ENCODE assay signal across 9 mouse cellular contexts in genomic region chr10:70368685-70369084, GRCm38 (mm10).
DNase-seq lines count a peak whose midpoint lies in the region; ATAC-seq lines count a peak whose summit lies in the region.
"Had no signal": no experiment of that assay in that cellular context is flagged by ENCODE, and none has a peak within 500 bp of the region (broad histone marks: within the 10 kb centered on the region; RNA-seq: fewer than 3 reads in every experiment).

No protein-coding gene starts in this region.

- H3K36me3 ChIP-seq in intestine, embryonic 14.5 days (ENCODE audit: control insufficient read depth, insufficient read depth, low read length): no peaks in the 10 kb centered on the region
- no peaks in the 10 kb centered on the region for H3K36me3 ChIP-seq in intestine, embryonic 15.5 days
- no peaks in the 10 kb centered on the region for H3K36me3 ChIP-seq in forebrain, embryonic 15.5 days
- H3K36me3 ChIP-seq in hindbrain, embryonic 14.5 days (replicated peaks; ENCODE audit: control insufficient read depth, insufficient read depth): no peaks in the 10 kb centered on the region
- H3K36me3 ChIP-seq: hindbrain, embryonic 15.5 days had no signal

- WGBS in intestine, embryonic 14.5 days: 34% methylated on average over 7 of the region's 7 CpGs
- 42% methylated on average over 7 of the region's 7 CpGs for WGBS in intestine, embryonic 15.5 days
- 12% methylated on average over 7 of the region's 7 CpGs for WGBS in forebrain, embryonic 15.5 days
- 20% methylated on average over 7 of the region's 7 CpGs for WGBS in hindbrain, embryonic 14.5 days

- DNase-seq in intestine, embryonic 14.5 days (ENCODE audit: low spot score): peak; percentile 63
- peak; percentile 41 for DNase-seq in cerebellum, adult 11-12 months
- DNase-seq in hindbrain, embryonic 14.5 days (ENCODE audit: low spot score): peak; percentile 63
- peak; percentile 76 for DNase-seq in left cerebral cortex, postnatal 4 days
- peak; percentile 14 for DNase-seq in ovary, postnatal 10 days (ENCODE audit: low spot score)

- no peaks in the 10 kb centered on the region for H3K4me1 ChIP-seq in intestine, embryonic 14.5 days (replicated peaks; ENCODE audit: control insufficient read depth, insufficient read depth, low read length)
- H3K4me1 ChIP-seq in intestine, embryonic 15.5 days (replicated peaks): no peaks in the 10 kb centered on the region
- peaks cover 2% of the 10 kb centered on the region for H3K4me1 ChIP-seq in forebrain, embryonic 15.5 days
- H3K4me1 ChIP-seq in hindbrain, embryonic 14.5 days (replicated peaks; ENCODE audit: control insufficient read depth, insufficient read depth, low read length): 0 out of 2 replicates have a peak, but pooled peaks cover 3% of the 10 kb centered on the region

- H3K4me2 ChIP-seq in intestine, embryonic 14.5 days (ENCODE audit: low read length): no peak overlapping the region
- H3K4me2 ChIP-seq in intestine, embryonic 15.5 days (replicated peaks): no peak overlapping the region
- no peak overlapping the region for H3K4me2 ChIP-seq in forebrain, embryonic 15.5 days (replicated peaks)
- H3K4me2 ChIP-seq in hindbrain, embryonic 14.5 days (replicated peaks): no peak overlapping the region
- H3K4me2 ChIP-seq: hindbrain, embryonic 15.5 days had no signal

- intact Hi-C loops in left cerebral cortex, postnatal 4 days (cut with DNase I): loop anchor here (5.0 kb wide), 1 partner anchor 174 kb away; no protein-coding TSS in a partner anchor

- no peaks in the 10 kb centered on the region for H3K9me3 ChIP-seq in intestine, embryonic 14.5 days (ENCODE audit: control insufficient read depth, low read length)
- no peaks in the 10 kb centered on the region for H3K9me3 ChIP-seq in intestine, embryonic 15.5 days
- H3K9me3 ChIP-seq in forebrain, embryonic 15.5 days: no peaks in the 10 kb centered on the region
- H3K9me3 ChIP-seq in hindbrain, embryonic 14.5 days (ENCODE audit: control insufficient read depth, low read length): no peaks in the 10 kb centered on the region
- H3K9me3 ChIP-seq: hindbrain, embryonic 15.5 days had no signal

- H3K9ac ChIP-seq in intestine, embryonic 14.5 days (ENCODE audit: low read length): no peak overlapping the region
- H3K9ac ChIP-seq in intestine, embryonic 15.5 days: no peak overlapping the region
- H3K9ac ChIP-seq in forebrain, embryonic 15.5 days (replicated peaks): no peak overlapping the region
- no peak overlapping the region for H3K9ac ChIP-seq in hindbrain, embryonic 14.5 days
- H3K9ac ChIP-seq: hindbrain, embryonic 15.5 days had no signal

- H3K27ac ChIP-seq in intestine, embryonic 14.5 days (ENCODE audit: low read depth): no peak overlapping the region
- no peak overlapping the region for H3K27ac ChIP-seq in intestine, embryonic 15.5 days
- H3K27ac ChIP-seq in forebrain, embryonic 15.5 days (replicated peaks): no peak overlapping the region
- H3K27ac ChIP-seq in hindbrain, embryonic 14.5 days: no peak overlapping the region
- H3K27ac ChIP-seq: hindbrain, embryonic 15.5 days had no signal

- no peaks in the 10 kb centered on the region for H3K27me3 ChIP-seq in intestine, embryonic 14.5 days (replicated peaks; ENCODE audit: control insufficient read depth, insufficient read depth, low read length)
- no peaks in the 10 kb centered on the region for H3K27me3 ChIP-seq in intestine, embryonic 15.5 days (replicated peaks)
- no peaks in the 10 kb centered on the region for H3K27me3 ChIP-seq in forebrain, embryonic 15.5 days
- no peaks in the 10 kb centered on the region for H3K27me3 ChIP-seq in hindbrain, embryonic 14.5 days (ENCODE audit: control insufficient read depth, insufficient read depth, low read length)
- H3K27me3 ChIP-seq: hindbrain, embryonic 15.5 days had no signal

- ATAC-seq in intestine, embryonic 14.5 days (replicated peaks; ENCODE audit: low FRiP score, low TSS enrichment, low read depth): no peak
- ATAC-seq in intestine, embryonic 15.5 days: no peak
- ATAC-seq in forebrain, embryonic 15.5 days (replicated peaks): peak; percentile 68
- peak; percentile 60; the same call in 1 of the 2 replicates for ATAC-seq in hindbrain, embryonic 14.5 days (ENCODE audit: low FRiP score)
- ATAC-seq in megakaryocyte, adult 5-6 weeks (ENCODE audit: poor library complexity, severe bottlenecking): no peak

- no peak overlapping the region for H3K4me3 ChIP-seq in intestine, embryonic 14.5 days (ENCODE audit: low read depth, low read length)
- H3K4me3 ChIP-seq in intestine, embryonic 15.5 days (replicated peaks): no peak overlapping the region
- no peak overlapping the region for H3K4me3 ChIP-seq in forebrain, embryonic 15.5 days
- no peak overlapping the region for H3K4me3 ChIP-seq in hindbrain, embryonic 14.5 days (replicated peaks; ENCODE audit: low read length)
- H3K4me3 ChIP-seq: hindbrain, embryonic 15.5 days had no signal

Comparison
In these comparisons a context has a peak if more than half of its experiments do, and no peak if none do; other contexts are left out.
1. ATAC-seq: peak in forebrain, embryonic 15.5 days (single experiment) and hindbrain, embryonic 14.5 days (single experiment); none in intestine, embryonic 14.5 days (single experiment), intestine, embryonic 15.5 days (single experiment) and megakaryocyte, adult 5-6 weeks (single experiment).
2. DNase-seq: peak in every context shown above with its lines; median percentile 76 in left cerebral cortex, postnatal 4 days; 63 in intestine, embryonic 14.5 days; 63 in hindbrain, embryonic 14.5 days; 41 in cerebellum, adult 11-12 months; 14 in ovary, postnatal 10 days.